Mouse (Mus musculus): ENCODE results near the gene Aadat. TPM values are rescaled to one million over a fixed set of nuclear protein-coding genes. Genes with fewer than 3 reads are reported as not detected.
"Not testable (repeated sequence)": the region's sequence is repeated elsewhere in the genome, so short reads cannot be mapped to it uniquely, and the experiment has no call there.

The Aadat gene
- polyA plus RNA-seq, 1 experiment from 2014 or later = 0.72 TPM

DNA sequence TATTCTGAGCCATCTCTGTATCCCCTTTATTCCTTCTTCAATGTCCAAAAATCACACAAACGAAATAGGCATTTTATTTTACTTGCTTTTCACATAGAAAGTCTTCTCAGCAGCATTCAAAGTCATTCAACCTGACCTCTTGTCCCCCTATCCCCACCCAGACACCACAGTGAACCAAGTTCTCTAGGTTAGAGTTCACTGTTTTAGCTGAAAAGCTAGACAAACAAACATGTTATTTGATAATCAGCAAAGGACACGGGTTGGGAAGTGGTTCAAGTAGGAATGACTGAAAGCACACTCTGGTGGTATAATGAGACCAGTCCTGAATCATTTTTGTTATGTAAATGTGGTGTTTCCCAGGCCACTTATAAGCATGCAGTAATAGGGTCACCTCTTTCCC lies 29.2 kb downstream of the Aadat start:
- H3K27me3 ChIP-seq (replicated peaks; ENCODE audit: control insufficient read depth, insufficient read depth, low read length) = no peaks in the 10 kb centered on the region
- no peaks in the 10 kb centered on the region for H3K4me1 ChIP-seq (replicated peaks; ENCODE audit: control insufficient read depth, insufficient read depth, low read length)
- ATAC-seq = no peak
- H3K27ac ChIP-seq (ENCODE audit: low read length) = no peak overlapping the region
- no peak overlapping the region for H3K9ac ChIP-seq (replicated peaks; ENCODE audit: low read depth, low read length)
- WGBS = 13% methylated on average over 2 of the region's 2 CpGs
- no peaks in the 10 kb centered on the region for H3K9me3 ChIP-seq (ENCODE audit: control insufficient read depth, low read length)
- H3K36me3 ChIP-seq (ENCODE audit: control insufficient read depth, insufficient read depth) = no peaks in the 10 kb centered on the region
- no peak overlapping the region for H3K4me3 ChIP-seq (replicated peaks; ENCODE audit: low read length)
- no peak overlapping the region for H3K4me2 ChIP-seq (ENCODE audit: low read length)

- H3K9ac ChIP-seq (replicated peaks; ENCODE audit: low read depth, low read length) = no peak overlapping the region
- H3K9me3 ChIP-seq (ENCODE audit: control insufficient read depth, low read length) = no peaks in the 10 kb centered on the region
- no peak overlapping the region for H3K4me3 ChIP-seq (replicated peaks; ENCODE audit: low read length)
- no peak overlapping the region for H3K27ac ChIP-seq (ENCODE audit: low read length)
- H3K36me3 ChIP-seq (ENCODE audit: control insufficient read depth, insufficient read depth) = no peaks in the 10 kb centered on the region
- H3K27me3 ChIP-seq (replicated peaks; ENCODE audit: control insufficient read depth, insufficient read depth, low read length) = no peaks in the 10 kb centered on the region
- H3K4me2 ChIP-seq (ENCODE audit: low read length) = no peak overlapping the region
- ATAC-seq = no peak
- no peaks in the 10 kb centered on the region for H3K4me1 ChIP-seq (replicated peaks; ENCODE audit: control insufficient read depth, insufficient read depth, low read length)
- WGBS = 56% methylated on average over 3 of the region's 3 CpGs
Measured at GRCm38 (mm10) chr8:60566783-60567182, 61.1 kb downstream of the Aadat start.

DNA sequence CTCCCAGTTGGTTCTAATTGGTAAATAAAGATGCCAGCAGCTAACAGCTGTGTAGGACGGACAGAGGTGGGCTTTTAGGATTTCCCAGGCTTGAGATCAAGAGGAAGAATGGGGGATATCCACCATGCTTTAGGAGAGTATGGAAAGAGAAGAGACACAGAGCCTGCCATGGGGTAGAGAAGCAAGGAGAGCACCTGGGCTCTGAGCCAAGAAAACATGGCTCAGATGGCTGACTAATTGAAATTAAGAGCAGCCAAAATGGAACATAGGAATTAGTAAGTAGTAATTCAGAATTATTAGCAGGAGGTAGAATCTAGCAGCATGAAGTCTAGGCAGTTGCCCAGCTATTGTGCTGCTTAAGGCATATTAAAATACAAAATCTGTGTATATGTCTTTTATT lies 71.5 kb downstream of the Aadat start:
- no peak overlapping the region for H3K9ac ChIP-seq (replicated peaks; ENCODE audit: low read depth, low read length)
- H3K4me2 ChIP-seq (ENCODE audit: low read length) = no peak overlapping the region
- H3K27me3 ChIP-seq (replicated peaks; ENCODE audit: control insufficient read depth, insufficient read depth, low read length) = no peaks in the 10 kb centered on the region
- H3K9me3 ChIP-seq (ENCODE audit: control insufficient read depth, low read length) = no peaks in the 10 kb centered on the region
- 47% methylated on average over 1 of the region's 1 CpGs for WGBS
- no peak overlapping the region for H3K27ac ChIP-seq (ENCODE audit: low read length)
- H3K4me1 ChIP-seq (replicated peaks; ENCODE audit: control insufficient read depth, insufficient read depth, low read length) = no peaks in the 10 kb centered on the region
- no peaks in the 10 kb centered on the region for H3K36me3 ChIP-seq (ENCODE audit: control insufficient read depth, insufficient read depth)
- no peak for ATAC-seq
- H3K4me3 ChIP-seq (replicated peaks; ENCODE audit: low read length) = no peak overlapping the region

GRCm38 (mm10) chr8:60583369-60583768 lies 77.6 kb downstream of the Aadat start:
- Histone ChIP-seq H3K27me3 (replicated peaks; ENCODE audit: control insufficient read depth, insufficient read depth, low read length) (no peaks in the 10 kb centered on the region), H3K4me2 (ENCODE audit: low read length) (no peak overlapping the region), H3K4me3 (replicated peaks; ENCODE audit: low read length) (no peak overlapping the region), H3K9ac (replicated peaks; ENCODE audit: low read depth, low read length) (no peak overlapping the region), H3K27ac (ENCODE audit: low read length) (no peak overlapping the region), H3K9me3 (ENCODE audit: control insufficient read depth, low read length) (no peaks in the 10 kb centered on the region), H3K36me3 (ENCODE audit: control insufficient read depth, insufficient read depth) (no peaks in the 10 kb centered on the region), H3K4me1 (replicated peaks; ENCODE audit: control insufficient read depth, insufficient read depth, low read length) (no peaks in the 10 kb centered on the region)
- WGBS = 84% methylated on average over 2 of the region's 2 CpGs
- no peak for ATAC-seq

GRCm38 (mm10) chr8:60591352-60592105 lies 85.8 kb downstream of the Aadat start:
- H3K27ac ChIP-seq (ENCODE audit: low read length); H3K9ac ChIP-seq (replicated peaks; ENCODE audit: low read depth, low read length); H3K36me3 ChIP-seq (ENCODE audit: control insufficient read depth, insufficient read depth); ATAC-seq; H3K9me3 ChIP-seq (ENCODE audit: control insufficient read depth, low read length); H3K4me1 ChIP-seq (replicated peaks; ENCODE audit: control insufficient read depth, insufficient read depth, low read length); H3K4me3 ChIP-seq (replicated peaks; ENCODE audit: low read length); H3K27me3 ChIP-seq (replicated peaks; ENCODE audit: control insufficient read depth, insufficient read depth, low read length); H3K4me2 ChIP-seq (ENCODE audit: low read length): not testable (repeated sequence)
- WGBS = 93% methylated on average over 29 of the region's 29 CpGs

DNA sequence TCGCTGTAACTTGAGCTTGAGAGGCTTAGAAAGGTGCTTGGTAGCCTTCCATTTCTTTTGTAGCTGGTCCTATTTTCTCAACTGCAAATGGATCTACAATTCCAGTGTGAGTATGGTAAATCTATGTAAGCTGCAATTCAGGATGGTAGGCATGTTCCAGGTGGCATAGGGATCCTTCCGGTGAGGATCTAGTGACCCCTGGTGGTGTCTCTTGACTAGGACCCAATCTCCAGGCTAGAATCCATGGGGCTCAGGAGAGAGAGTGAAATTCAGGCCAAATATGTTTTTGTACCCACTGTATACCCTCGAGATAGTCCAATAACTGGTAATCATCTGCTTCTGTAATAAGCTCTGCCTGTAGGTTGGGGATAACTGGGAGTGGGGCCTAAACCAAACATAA lies 89.0 kb downstream of the Aadat start:
- Histone ChIP-seq H3K9me3 (ENCODE audit: control insufficient read depth, low read length) (no peaks in the 10 kb centered on the region), H3K27ac (ENCODE audit: low read length) (no peak overlapping the region), H3K27me3 (replicated peaks; ENCODE audit: control insufficient read depth, insufficient read depth, low read length) (no peaks in the 10 kb centered on the region), H3K4me2 (ENCODE audit: low read length) (no peak overlapping the region), H3K36me3 (ENCODE audit: control insufficient read depth, insufficient read depth) (no peaks in the 10 kb centered on the region), H3K4me1 (replicated peaks; ENCODE audit: control insufficient read depth, insufficient read depth, low read length) (no peaks in the 10 kb centered on the region), H3K4me3 (replicated peaks; ENCODE audit: low read length) (no peak overlapping the region), H3K9ac (replicated peaks; ENCODE audit: low read depth, low read length) (no peak overlapping the region)
- ATAC-seq = no peak
- WGBS = 72% methylated on average over 3 of the region's 3 CpGs

Other genes with a start within 250 kb of the Aadat start
- not detected in 2 replicates for gene Gm10283, start 2.7 kb upstream of the Aadat start, polyA plus RNA-seq (2015; fragmentation: Nextera tagmentation; extraction: Ambion mirVana)
- gene Mfap3l, start 126.9 kb downstream of the Aadat start, polyA plus RNA-seq (2015; fragmentation: Nextera tagmentation; extraction: Ambion mirVana) = 1.4 and 1.7 TPM in 2 replicates